Mouse (Mus musculus) stomach, postnatal 0 days (tissue): Measurements from ENCODE around the gene Rheb.

Experiments
- CTCF ChIP-seq: IDR thresholded peaks from 2 replicates; pipeline ENCODE4 v1.5.1; 2016; ENCODE audit warnings: antibody characterized with exemption, low read depth, mild to moderate bottlenecking, moderate library complexity
- EP300 ChIP-seq: optimal IDR thresholded peaks from 2 replicates; pipeline ENCODE3; 2016; ENCODE audit warnings: antibody characterized with exemption

DNA sequence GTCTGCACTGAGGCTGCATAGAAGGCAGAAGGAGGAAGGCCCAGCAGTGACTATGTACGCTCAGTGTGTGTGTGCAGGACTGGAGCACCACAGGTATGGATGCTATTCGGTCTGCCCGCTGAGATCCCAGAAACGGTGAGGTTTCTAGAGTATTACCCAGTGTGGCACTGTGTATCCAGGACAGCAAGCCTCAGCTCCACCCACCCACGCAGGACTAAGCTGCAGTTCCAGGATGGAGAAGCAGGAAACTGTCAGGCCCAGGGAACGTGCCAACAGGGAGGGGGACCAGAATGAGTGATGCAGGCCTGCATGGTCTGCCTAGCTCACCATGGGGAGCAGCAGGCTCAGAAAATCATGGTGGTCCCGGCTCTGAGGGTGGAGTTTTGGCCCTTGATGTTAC, 49.5 kb downstream of the Rheb start:
- TF ChIP-seq CTCF (no peak), EP300 (no peak)
